Mouse (Mus musculus): Measurements from ENCODE around the gene Rhbg.
A peak's percentile ranks its signal among the peaks of the same experiment; 100 is the strongest.

Gene Rhbg

GRCm38 (mm10) chr3:88256382-88256781 is 1.9 kb upstream of the Rhbg start:
- no peak for DNase-seq (ENCODE audit: low spot score)

GRCm38 (mm10) chr3:88255950-88256349 is 1.4 kb upstream of the Rhbg start:
- DNase-seq (ENCODE audit: low spot score), result no peak

- DNase-seq (ENCODE audit: low spot score), result no peak
Measured at GRCm38 (mm10) chr3:88252739-88253138, 1.8 kb downstream of the Rhbg start.

- DNase-seq (ENCODE audit: low spot score), result no peak
Measured at GRCm38 (mm10) chr3:88248406-88248805, 6.1 kb downstream of the Rhbg start.

GRCm38 (mm10) chr3:88247666-88248065 is 6.8 kb downstream of the Rhbg start:
- no peak for DNase-seq (ENCODE audit: low spot score)

GRCm38 (mm10) chr3:88245811-88246210 is 8.7 kb downstream of the Rhbg start:
- DNase-seq (ENCODE audit: low spot score), result peak; percentile 48

GRCm38 (mm10) chr3:88244071-88244470 is 10.4 kb downstream of the Rhbg start:
- peak; percentile 29 for DNase-seq (ENCODE audit: low spot score)

- peak; percentile 65 for DNase-seq (ENCODE audit: low spot score)
Measured at GRCm38 (mm10) chr3:88242531-88242930, 12.0 kb downstream of the Rhbg start.

- no peak for DNase-seq (ENCODE audit: low spot score)
Measured at GRCm38 (mm10) chr3:88241045-88241786, 13.3 kb downstream of the Rhbg start.

GRCm38 (mm10) chr3:88239446-88239845 is 15.1 kb downstream of the Rhbg start:
- DNase-seq (ENCODE audit: low spot score), result no peak

- no peak for DNase-seq (ENCODE audit: low spot score)
Measured at GRCm38 (mm10) chr3:88238866-88239391, 15.6 kb downstream of the Rhbg start.

- no peak for DNase-seq (ENCODE audit: low spot score)
Measured at GRCm38 (mm10) chr3:88237556-88238194, 16.8 kb downstream of the Rhbg start.

- DNase-seq (ENCODE audit: low spot score), result no peak
Measured at GRCm38 (mm10) chr3:88237161-88237555, 17.4 kb downstream of the Rhbg start.

- no peak for DNase-seq (ENCODE audit: low spot score)
Measured at GRCm38 (mm10) chr3:88235616-88236015, 18.9 kb downstream of the Rhbg start.

- DNase-seq (ENCODE audit: low spot score), result no peak
Measured at GRCm38 (mm10) chr3:88235216-88235615, 19.3 kb downstream of the Rhbg start.

- DNase-seq (ENCODE audit: low spot score), result no peak
Measured at GRCm38 (mm10) chr3:88234041-88234440, 20.5 kb downstream of the Rhbg start.

GRCm38 (mm10) chr3:88232851-88233649 is 21.5 kb downstream of the Rhbg start:
- DNase-seq (ENCODE audit: low spot score), result no peak

- DNase-seq (ENCODE audit: low spot score), result no peak
Measured at GRCm38 (mm10) chr3:88232301-88232702, 22.2 kb downstream of the Rhbg start.

GRCm38 (mm10) chr3:88231061-88231641 is 23.4 kb downstream of the Rhbg start:
- DNase-seq (ENCODE audit: low spot score), result no peak

GRCm38 (mm10) chr3:88230262-88231047 is 24.1 kb downstream of the Rhbg start:
- no peak for DNase-seq (ENCODE audit: low spot score)

- no peak for DNase-seq (ENCODE audit: low spot score)
Measured at GRCm38 (mm10) chr3:88229526-88229925, 25.0 kb downstream of the Rhbg start.

Data from ovary, postnatal 14 days (tissue).